Mouse (Mus musculus) liver (tissue): Measurements from ENCODE around the gene Gm7138.
"Not testable (repeated sequence)": the region's sequence is repeated elsewhere in the genome, so short reads cannot be mapped to it uniquely, and the experiment has no call there.

ENCODE experiments used
- DNase-seq: peaks from one replicate; pipeline ENCODE4 v3.0.0-alpha.2; 2020; ENCODE audit warnings: mixed read lengths

Gm7138 gene

GRCm38 (mm10) chr10:77776844-77777243, at the start of gene Gm7138:
TSS of gene Gm7138 (minus strand) at chr10:77776944.
- not testable (repeated sequence) for DNase-seq

- no peak for DNase-seq
These were observed 42.5 kb upstream of the Gm7138 start for GRCm38 (mm10) chr10:77819203-77819602.

GRCm38 (mm10) chr10:77818523-77818922, 41.8 kb upstream of the Gm7138 start:
- no peak for DNase-seq

- peak; percentile 22 for DNase-seq
These were observed 38.8 kb upstream of the Gm7138 start for GRCm38 (mm10) chr10:77815514-77815913.

- no peak for DNase-seq
These were observed 37.6 kb upstream of the Gm7138 start, which contains the start of gene Gm2696 for GRCm38 (mm10) chr10:77814382-77814781. TSS of gene Gm2696 (plus strand) at chr10:77814682.

GRCm38 (mm10) chr10:77811743-77812142, 35.0 kb upstream of the Gm7138 start, which contains the start of gene Gm9507:
TSS of gene Gm9507 (minus strand) at chr10:77811843.
- DNase-seq, result no peak

GRCm38 (mm10) chr10:77804095-77804494, 27.4 kb upstream of the Gm7138 start:
- DNase-seq, result no peak

- no peak for DNase-seq
These were observed 22.3 kb upstream of the Gm7138 start, which contains the start of gene Gm19668 for GRCm38 (mm10) chr10:77798921-77799508. TSS of gene Gm19668 (minus strand) at chr10:77799133.

GRCm38 (mm10) chr10:77798164-77798920, 21.6 kb upstream of the Gm7138 start:
- DNase-seq, result not testable (repeated sequence)

GRCm38 (mm10) chr10:77797677-77798076, 20.9 kb upstream of the Gm7138 start:
- DNase-seq, result no peak

GRCm38 (mm10) chr10:77794976-77795375, 18.2 kb upstream of the Gm7138 start, which contains the start of gene Gm9639:
TSS of gene Gm9639 (minus strand) at chr10:77795076.
- no peak for DNase-seq

GRCm38 (mm10) chr10:77788621-77789020, 11.9 kb upstream of the Gm7138 start:
- DNase-seq, result no peak

GRCm38 (mm10) chr10:77787876-77788275, 11.1 kb upstream of the Gm7138 start, which contains the start of gene Gm7137:
TSS of gene Gm7137 (minus strand) at chr10:77788200.
- DNase-seq, result not testable (repeated sequence)

- DNase-seq, result not testable (repeated sequence)
These were observed 6.7 kb upstream of the Gm7138 start for GRCm38 (mm10) chr10:77783396-77783795.

- not testable (repeated sequence) for DNase-seq
These were observed 5.7 kb upstream of the Gm7138 start, which contains the start of gene Gm3250 for GRCm38 (mm10) chr10:77782442-77782841. TSS of gene Gm3250 (minus strand) at chr10:77782542.

GRCm38 (mm10) chr10:77772142-77772541, 4.6 kb downstream of the Gm7138 start:
- DNase-seq, result not testable (repeated sequence)

- not testable (repeated sequence) for DNase-seq
These were observed 5.5 kb downstream of the Gm7138 start, which contains the start of gene Gm3238 for GRCm38 (mm10) chr10:77771225-77771624. TSS of gene Gm3238 (minus strand) at chr10:77771325.

GRCm38 (mm10) chr10:77769727-77770126, 7.0 kb downstream of the Gm7138 start:
- DNase-seq, result no peak

GRCm38 (mm10) chr10:77759582-77759981, 17.2 kb downstream of the Gm7138 start, which contains the start of gene Gm3233:
TSS of gene Gm3233 (minus strand) at chr10:77759682.
- DNase-seq, result not testable (repeated sequence)

- no peak for DNase-seq
These were observed 23.3 kb downstream of the Gm7138 start for GRCm38 (mm10) chr10:77753448-77753847.

- not testable (repeated sequence) for DNase-seq
These were observed 24.4 kb downstream of the Gm7138 start for GRCm38 (mm10) chr10:77752312-77752711.

- not testable (repeated sequence) for DNase-seq
These were observed 25.5 kb downstream of the Gm7138 start, which contains the start of gene Gm9736 for GRCm38 (mm10) chr10:77751254-77751653. TSS of gene Gm9736 (minus strand) at chr10:77751354.

GRCm38 (mm10) chr10:77750686-77751085, 26.1 kb downstream of the Gm7138 start:
- DNase-seq, result not testable (repeated sequence)
